Comparison of ENCODE assay signal across 24 mouse cellular contexts in genomic region chr11:93447566-93447965, GRCm38 (mm10).
"Had no signal": no experiment of that assay in that cellular context is flagged by ENCODE, and none has a peak within 500 bp of the region (broad histone marks: within the 10 kb centered on the region; RNA-seq: fewer than 3 reads in every experiment).

No protein-coding gene starts in this region.

- H3K36me3 ChIP-seq: heart, embryonic 12.5 days; hindbrain, embryonic 10.5 days; hindbrain, embryonic 12.5 days; kidney, embryonic 15.5 days; limb, embryonic 10.5 days; limb, embryonic 12.5 days had no signal

- H3K4me1 ChIP-seq: heart, embryonic 12.5 days; hindbrain, embryonic 10.5 days; hindbrain, embryonic 12.5 days; kidney, embryonic 15.5 days had no signal

- H3K9me3 ChIP-seq: heart, embryonic 12.5 days; hindbrain, embryonic 10.5 days; hindbrain, embryonic 12.5 days; kidney, embryonic 15.5 days; limb, embryonic 10.5 days; limb, embryonic 12.5 days had no signal

- H3K4me2 ChIP-seq: heart, embryonic 12.5 days; hindbrain, embryonic 12.5 days; hindbrain, embryonic 14.5 days; kidney, embryonic 15.5 days; limb, embryonic 12.5 days had no signal

- H3K27ac ChIP-seq: gastrocnemius, adult 2 months; hindbrain, embryonic 10.5 days; hindbrain, embryonic 12.5 days; hindbrain, embryonic 14.5 days; kidney, embryonic 15.5 days; kidney, postnatal 0 days; left cerebral cortex, adult 2 months; limb, embryonic 10.5 days; limb, embryonic 12.5 days had no signal

- H3K4me3 ChIP-seq: gastrocnemius, adult 2 months; heart, embryonic 12.5 days; hindbrain, embryonic 10.5 days; hindbrain, embryonic 12.5 days; kidney, embryonic 15.5 days; left cerebral cortex, adult 2 months; limb, embryonic 10.5 days; limb, embryonic 12.5 days had no signal

- ATAC-seq: hindbrain, embryonic 16.5 days; intestine, embryonic 16.5 days had no signal

- H3K9ac ChIP-seq: heart, embryonic 12.5 days; hindbrain, embryonic 12.5 days; hindbrain, embryonic 14.5 days; kidney, embryonic 15.5 days; limb, embryonic 12.5 days had no signal

- DNase-seq: gastrocnemius, adult 2 months; gastrocnemius, postnatal 10 days; gastrocnemius, postnatal 25 days; heart, adult 18-20 months; heart, postnatal 10 days; heart, postnatal 4 days; kidney, adult 11 months; kidney, adult 2 months; kidney, adult 9 months; kidney, postnatal 14 days; kidney, postnatal 36 days; layer of hippocampus, adult 9-11 months; layer of hippocampus, postnatal 36 days had no signal

- H3K27me3 ChIP-seq: heart, embryonic 12.5 days; hindbrain, embryonic 12.5 days; kidney, embryonic 15.5 days; limb, embryonic 12.5 days had no signal
